Mouse (Mus musculus) embryonic facial prominence, embryonic 13.5 days (tissue): ENCODE data around the gene Sh2b3. TPM values are rescaled to one million over a fixed set of nuclear protein-coding genes. Genes with fewer than 3 reads are reported as not detected.
A peak's percentile ranks its signal among the peaks of the same experiment; 100 is the strongest.

Experiments
- ATAC-seq: fragments of 200-750 bp; cut with Nextera tagmentation; 2 replicates; pipeline ENCODE4 v1.8.0; 2017; ENCODE audit warnings: low read depth; ENCODE audit not compliant: insufficient number of reproducible peaks, insufficient read depth, low FRiP score, low TSS enrichment
- H3K27ac ChIP-seq: fragments of 300-500 bp; sonication (generic); 2 replicates; pipeline ENCODE4 v1.5.1; 2015; ENCODE audit warnings: moderate library complexity, mild to moderate bottlenecking, inconsistent platforms
- H3K27me3 ChIP-seq: fragments of 300-500 bp; sonication (generic); 2 replicates; pipeline ENCODE4 v1.6.1; 2015; ENCODE audit warnings: mild to moderate bottlenecking, inconsistent platforms
- H3K36me3 ChIP-seq: fragments of 300-500 bp; sonication (generic); 2 replicates; pipeline ENCODE4 v1.6.1; 2015; ENCODE audit warnings: mild to moderate bottlenecking, inconsistent platforms
- H3K4me1 ChIP-seq: fragments of 300-500 bp; sonication (generic); 2 replicates; pipeline ENCODE4 v1.6.1; 2015; ENCODE audit warnings: inconsistent platforms
- H3K4me2 ChIP-seq: fragments of 300-500 bp; sonication (generic); 2 replicates; pipeline ENCODE4 v1.6.1; 2015; ENCODE audit warnings: moderate library complexity, mild to moderate bottlenecking, inconsistent platforms
- H3K4me3 ChIP-seq: fragments of 300-500 bp; sonication (generic); 2 replicates; pipeline ENCODE4 v1.5.1; 2015; ENCODE audit warnings: mild to moderate bottlenecking, inconsistent platforms
- H3K9ac ChIP-seq: fragments of 300-500 bp; sonication (generic); 2 replicates; pipeline ENCODE4 v1.6.1; 2015; ENCODE audit warnings: mild to moderate bottlenecking, inconsistent platforms
- H3K9me3 ChIP-seq: fragments of 300-500 bp; sonication (generic); 2 replicates; pipeline ENCODE4 v1.6.1; 2016; ENCODE audit warnings: inconsistent platforms
- WGBS: fragments of 180-500 bp; shearing (Covaris S2); methylation state at CpG from one replicate; pipeline ENCODE4 v1.1.7; 2015; ENCODE audit warnings: mixed read lengths; 5-methylcytosine and 5-hydroxymethylcytosine counted together
- polyA plus RNA-seq: library from polyadenylated mRNA; unstranded; fragments of >200 nt; fragmentation: Nextera tagmentation; extraction: Ambion mirVana; gene quantifications from 2 replicates; pipeline ENCODE4 v1.2.1, GENCODE M21; 2015

Gene Sh2b3
- polyA plus RNA-seq, 1 experiment from 2014 or later: 12.2 TPM

GRCm38 (mm10) chr5:121812526-121813243, 24.8 kb downstream of the Sh2b3 start:
- Histone ChIP-seq H3K27ac (0 out of 2 replicates have a peak overlapping the region, but pooled peaks have one; percentile 33), H3K27me3 (no peaks in the 10 kb centered on the region), H3K4me2 (no peak overlapping the region), H3K9ac (no peak overlapping the region), H3K4me3 (no peak overlapping the region), H3K9me3 (no peaks in the 10 kb centered on the region), H3K4me1 (peaks cover 2% of the 10 kb centered on the region; the same call in 1 of the 2 replicates), H3K36me3 (peaks cover 86% of the 10 kb centered on the region)
- 90% methylated on average over 7 of the region's 7 CpGs for WGBS
- ATAC-seq: no peak

- peaks cover 81% of the 10 kb centered on the region for H3K36me3 ChIP-seq
- no peak overlapping the region for H3K4me3 ChIP-seq
- ATAC-seq: no peak
- no peaks in the 10 kb centered on the region for H3K9me3 ChIP-seq
- no peak overlapping the region for H3K9ac ChIP-seq
- 0 out of 2 replicates have a peak overlapping the region, but pooled peaks have one; percentile 7 for H3K27ac ChIP-seq
- H3K4me2 ChIP-seq: no peak overlapping the region
- WGBS: 89% methylated on average over 5 of the region's 5 CpGs
- peaks cover 5% of the 10 kb centered on the region; the same call in 1 of the 2 replicates for H3K4me1 ChIP-seq
- no peaks in the 10 kb centered on the region for H3K27me3 ChIP-seq
Measured at GRCm38 (mm10) chr5:121811485-121811931, 25.9 kb downstream of the Sh2b3 start.

GRCm38 (mm10) chr5:121810331-121811151, 26.9 kb downstream of the Sh2b3 start:
- WGBS: 79% methylated on average over 17 of the region's 17 CpGs
- no peak overlapping the region for H3K9ac ChIP-seq

GRCm38 (mm10) chr5:121809667-121810224, 27.7 kb downstream of the Sh2b3 start:
- Histone ChIP-seq H3K36me3 (peaks cover 77% of the 10 kb centered on the region), H3K4me2 (no peak overlapping the region), H3K4me3 (no peak overlapping the region), H3K27me3 (no peaks in the 10 kb centered on the region), H3K4me1 (peaks cover 5% of the 10 kb centered on the region; the same call in 1 of the 2 replicates), H3K9me3 (no peaks in the 10 kb centered on the region), H3K9ac (no peak overlapping the region), H3K27ac (no peak overlapping the region)
- ATAC-seq: no peak
- WGBS: 76% methylated on average over 5 of the region's 5 CpGs

More at GRCm38 (mm10) chr5:121810331-121811151, 26.9 kb downstream of the Sh2b3 start:
- Histone ChIP-seq H3K27ac (no peak overlapping the region), H3K27me3 (no peaks in the 10 kb centered on the region), H3K4me2 (no peak overlapping the region), H3K4me3 (no peak overlapping the region), H3K9me3 (no peaks in the 10 kb centered on the region), H3K36me3 (peaks cover 79% of the 10 kb centered on the region), H3K4me1 (peaks cover 5% of the 10 kb centered on the region; the same call in 1 of the 2 replicates)
- ATAC-seq: no peak

GRCm38 (mm10) chr5:121808202-121808601, 29.2 kb downstream of the Sh2b3 start:
- WGBS: 81% methylated on average over 2 of the region's 2 CpGs
- ATAC-seq: no peak
- peaks cover 79% of the 10 kb centered on the region for H3K36me3 ChIP-seq

GRCm38 (mm10) chr5:121807186-121807585, 30.3 kb downstream of the Sh2b3 start:
- Histone ChIP-seq H3K27me3 (no peaks in the 10 kb centered on the region), H3K9ac (no peak overlapping the region), H3K27ac (peak overlapping the region; percentile 16; the same call in 1 of the 2 replicates), H3K4me2 (no peak overlapping the region), H3K36me3 (peaks cover 77% of the 10 kb centered on the region), H3K4me3 (no peak overlapping the region), H3K4me1 (0 out of 2 replicates have a peak, but pooled peaks cover 3% of the 10 kb centered on the region), H3K9me3 (no peaks in the 10 kb centered on the region)
- no peak for ATAC-seq
- WGBS: 84% methylated on average over 3 of the region's 3 CpGs

More at GRCm38 (mm10) chr5:121808202-121808601, 29.2 kb downstream of the Sh2b3 start:
- H3K4me3 ChIP-seq: no peak overlapping the region
- 0 out of 2 replicates have a peak, but pooled peaks cover 3% of the 10 kb centered on the region for H3K4me1 ChIP-seq
- no peaks in the 10 kb centered on the region for H3K9me3 ChIP-seq
- H3K27ac ChIP-seq: no peak overlapping the region
- no peak overlapping the region for H3K4me2 ChIP-seq
- H3K9ac ChIP-seq: no peak overlapping the region
- no peaks in the 10 kb centered on the region for H3K27me3 ChIP-seq

- Histone ChIP-seq H3K9ac (no peak overlapping the region), H3K4me3 (no peak overlapping the region), H3K27me3 (no peaks in the 10 kb centered on the region), H3K36me3 (peaks cover 83% of the 10 kb centered on the region), H3K4me1 (no peaks in the 10 kb centered on the region), H3K4me2 (no peak overlapping the region), H3K9me3 (no peaks in the 10 kb centered on the region), H3K27ac (no peak overlapping the region)
- no peak for ATAC-seq
- WGBS: 96% methylated on average over 2 of the region's 2 CpGs
Measured at GRCm38 (mm10) chr5:121798447-121798846, 39.0 kb downstream of the Sh2b3 start.

- no peak for ATAC-seq
- no peak overlapping the region for H3K4me2 ChIP-seq
- peaks cover 73% of the 10 kb centered on the region for H3K36me3 ChIP-seq
- no peak overlapping the region for H3K9ac ChIP-seq
- 85% methylated on average over 3 of the region's 3 CpGs for WGBS
- no peaks in the 10 kb centered on the region for H3K4me1 ChIP-seq
- H3K27me3 ChIP-seq: no peaks in the 10 kb centered on the region
- H3K9me3 ChIP-seq: no peaks in the 10 kb centered on the region
- no peak overlapping the region for H3K4me3 ChIP-seq
- H3K27ac ChIP-seq: no peak overlapping the region
Measured at GRCm38 (mm10) chr5:121795800-121796199, 41.6 kb downstream of the Sh2b3 start.

- no peak overlapping the region for H3K9ac ChIP-seq
- H3K9me3 ChIP-seq: no peaks in the 10 kb centered on the region
- no peaks in the 10 kb centered on the region for H3K4me1 ChIP-seq
- H3K4me2 ChIP-seq: no peak overlapping the region
- no peak overlapping the region for H3K4me3 ChIP-seq
- peaks cover 71% of the 10 kb centered on the region for H3K36me3 ChIP-seq
- H3K27me3 ChIP-seq: no peaks in the 10 kb centered on the region
- 86% methylated on average over 5 of the region's 5 CpGs for WGBS
- no peak for ATAC-seq
- no peak overlapping the region for H3K27ac ChIP-seq
Measured at GRCm38 (mm10) chr5:121791026-121791425, 46.4 kb downstream of the Sh2b3 start.

- WGBS: 79% methylated on average over 10 of the region's 10 CpGs
- H3K36me3 ChIP-seq: peaks cover 70% of the 10 kb centered on the region
- no peak overlapping the region for H3K9ac ChIP-seq
- H3K9me3 ChIP-seq: no peaks in the 10 kb centered on the region
- no peak overlapping the region for H3K27ac ChIP-seq
- no peak overlapping the region for H3K4me2 ChIP-seq
- ATAC-seq: no peak
- no peaks in the 10 kb centered on the region for H3K4me1 ChIP-seq
- H3K27me3 ChIP-seq: no peaks in the 10 kb centered on the region
- H3K4me3 ChIP-seq: no peak overlapping the region
Measured at GRCm38 (mm10) chr5:121783862-121784500, 53.5 kb downstream of the Sh2b3 start.

- 67% methylated on average over 4 of the region's 4 CpGs for WGBS
Measured at GRCm38 (mm10) chr5:121782467-121782866, 55.0 kb downstream of the Sh2b3 start.

More at GRCm38 (mm10) chr5:121782467-121782866, 55.0 kb downstream of the Sh2b3 start:
- H3K4me2 ChIP-seq: no peak overlapping the region
- no peak overlapping the region for H3K4me3 ChIP-seq
- H3K9me3 ChIP-seq: no peaks in the 10 kb centered on the region
- no peaks in the 10 kb centered on the region for H3K4me1 ChIP-seq
- peaks cover 73% of the 10 kb centered on the region for H3K36me3 ChIP-seq
- H3K27ac ChIP-seq: no peak overlapping the region
- H3K9ac ChIP-seq: no peak overlapping the region
- no peak for ATAC-seq
- no peaks in the 10 kb centered on the region for H3K27me3 ChIP-seq
